Mouse (Mus musculus): ENCODE measurements around the gene Podn.
A peak's percentile ranks its signal among the peaks of the same experiment; 100 is the strongest.

Podn gene

DNA sequence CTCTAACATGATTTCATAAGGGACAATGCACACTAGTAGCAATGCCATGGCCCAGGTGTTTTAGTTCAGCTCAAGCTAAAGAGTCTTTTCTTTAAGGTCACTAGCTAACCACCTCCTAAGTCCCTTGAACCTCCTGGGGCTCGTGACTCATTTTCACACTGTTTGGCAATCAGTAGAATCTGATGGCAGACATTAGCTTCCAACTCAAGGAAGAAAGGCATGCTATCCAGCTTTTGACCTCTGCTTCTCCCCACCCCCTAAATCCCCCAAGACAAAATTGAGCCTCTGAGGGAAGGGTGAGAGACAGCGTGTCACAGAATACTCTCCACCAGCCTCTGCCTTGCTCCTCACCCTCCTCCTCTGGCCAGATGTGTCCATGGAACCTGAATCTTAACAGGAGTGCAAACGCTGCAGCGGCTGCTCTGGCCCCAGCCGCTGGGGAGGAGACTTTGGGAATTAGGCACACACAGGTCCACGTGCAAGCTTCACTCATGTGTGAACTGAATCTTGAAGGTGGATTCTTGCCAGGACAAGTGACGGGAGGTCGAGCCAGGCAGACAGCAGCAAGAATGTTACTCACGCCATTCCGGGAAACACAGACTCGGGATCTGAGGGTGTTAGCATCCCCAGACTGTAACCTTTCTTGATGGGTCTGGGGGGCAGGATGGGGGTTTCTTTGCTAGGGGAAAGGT is 97.5 kb downstream of the Podn start:
- peak; percentile 99 for DNase-seq

DNA sequence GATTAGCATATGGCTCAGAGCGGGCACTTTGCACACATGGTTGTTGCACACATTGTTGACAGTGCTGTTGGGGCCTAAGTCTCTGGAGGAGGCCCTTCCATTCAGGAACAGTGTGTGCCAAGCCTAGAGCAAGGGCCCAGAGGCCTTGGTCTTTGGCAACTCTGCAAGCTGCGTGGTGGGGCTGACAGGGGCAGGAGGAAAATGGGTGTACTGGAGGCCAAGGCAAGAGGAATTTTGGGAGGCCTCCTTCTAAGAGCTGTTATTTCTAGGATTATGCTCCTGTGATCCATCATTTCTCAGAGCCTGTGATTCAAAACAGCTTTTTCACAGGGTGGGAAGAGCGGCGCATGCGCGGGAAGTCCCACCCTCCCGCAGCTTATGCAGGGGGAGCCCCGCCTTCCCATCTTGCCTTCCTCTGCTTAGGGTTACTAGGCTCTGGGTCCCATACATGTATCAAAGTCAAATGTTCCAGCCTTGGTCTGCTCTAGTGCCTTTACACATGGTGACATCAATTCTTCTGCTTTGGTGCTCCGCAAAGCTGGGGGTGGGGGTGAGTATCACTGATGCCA is 99.7 kb downstream of the Podn start:
- no peak for DNase-seq

DNA sequence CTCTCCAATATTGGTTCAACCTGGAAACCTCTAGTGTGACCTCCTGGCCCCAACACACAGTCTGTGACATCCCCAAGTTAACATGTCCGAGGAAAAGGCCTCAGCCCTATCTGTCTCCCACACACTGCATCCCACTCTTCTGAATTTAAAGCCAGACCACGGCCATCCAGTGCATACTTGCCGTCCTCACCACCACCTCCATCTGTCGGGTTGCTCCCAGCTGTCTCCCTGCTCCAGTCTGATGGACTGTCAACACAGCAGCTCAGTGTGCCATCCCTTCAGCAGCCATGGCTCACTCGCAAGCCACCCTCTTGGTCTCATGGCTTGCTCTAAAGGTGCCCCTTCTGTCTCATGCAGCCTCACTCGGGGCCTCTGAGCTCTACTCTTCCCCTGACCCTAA is 100.5 kb downstream of the Podn start:
- no peak for DNase-seq

DNA sequence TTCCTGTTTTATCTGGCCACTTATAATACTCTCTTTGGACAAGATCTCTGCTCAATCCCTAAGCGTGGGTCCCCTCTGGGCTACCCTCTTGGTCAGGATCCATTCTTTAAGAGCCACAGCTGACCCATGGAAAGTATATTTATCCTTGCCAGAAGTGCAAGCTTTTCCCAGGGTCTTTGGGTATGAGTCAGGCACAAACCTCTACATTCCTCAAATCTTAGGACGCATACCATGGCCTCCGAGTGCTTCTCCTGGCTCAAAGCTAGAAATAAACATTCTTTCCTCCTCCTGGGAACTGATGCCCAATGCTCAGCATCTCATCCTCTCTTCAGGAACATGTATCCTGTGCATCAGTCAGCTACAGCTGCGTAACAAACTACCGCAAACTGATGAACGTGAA is 101.2 kb downstream of the Podn start:
- no peak for DNase-seq

DNA sequence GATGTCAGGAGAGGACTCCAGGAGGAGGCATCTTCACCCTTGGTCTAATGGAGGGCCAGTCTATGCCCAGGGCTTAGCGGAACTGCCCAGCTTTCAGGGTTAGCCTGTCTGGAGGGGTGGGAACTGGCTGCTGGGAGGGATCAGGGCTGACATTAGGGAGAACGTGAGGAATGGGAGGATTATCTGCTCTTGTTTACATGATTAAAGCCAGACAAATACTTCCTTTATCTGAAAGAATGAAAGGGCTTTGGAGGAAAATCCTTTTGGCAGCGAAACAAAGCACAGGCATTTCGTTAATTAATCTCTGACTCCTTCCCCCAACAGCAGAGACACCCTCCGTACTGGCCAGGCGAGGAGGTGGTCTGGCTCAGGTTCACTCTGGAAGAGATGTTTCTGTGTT is 104.4 kb downstream of the Podn start:
- no peak for DNase-seq

DNA sequence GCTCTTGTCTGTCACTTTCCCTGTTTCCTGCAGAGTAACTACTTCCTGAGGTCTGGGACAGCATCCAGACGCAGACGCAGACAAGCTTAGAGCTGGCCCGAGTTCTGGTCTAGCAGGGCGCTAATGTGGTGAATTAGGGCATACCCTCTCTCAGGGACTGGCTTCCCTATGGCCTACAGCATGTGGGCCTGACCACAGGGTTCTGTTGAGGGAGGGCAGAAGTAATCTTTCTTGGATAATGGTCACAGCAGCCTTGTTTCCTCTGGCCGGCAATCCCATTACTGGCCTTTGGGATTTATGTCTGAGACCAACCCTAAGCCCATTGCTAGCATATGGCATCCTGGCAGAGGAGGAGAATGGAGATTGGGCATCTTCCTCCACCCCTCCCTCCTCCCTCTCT is 105.4 kb downstream of the Podn start:
- no peak for DNase-seq

DNA sequence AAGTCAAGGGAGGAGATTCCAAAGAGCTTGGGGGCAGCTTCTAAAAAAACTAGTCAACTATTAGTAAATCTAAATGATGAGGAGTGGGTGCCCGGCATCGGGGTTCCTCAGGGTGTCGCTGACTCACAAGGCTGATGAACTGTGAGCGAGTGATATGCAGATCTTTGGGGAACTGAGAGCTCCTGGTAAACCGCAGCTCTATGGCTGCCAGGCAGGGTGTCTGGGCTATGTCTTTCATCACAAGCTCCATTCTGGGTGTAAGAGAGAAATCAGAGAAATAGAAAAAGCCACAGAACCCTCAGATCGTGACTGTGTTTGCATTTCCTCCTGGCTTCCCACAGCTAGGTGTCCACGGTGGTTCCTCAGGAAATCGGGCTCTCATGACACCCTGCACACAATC is 107.3 kb downstream of the Podn start:
- peak; percentile 96 for DNase-seq

DNA sequence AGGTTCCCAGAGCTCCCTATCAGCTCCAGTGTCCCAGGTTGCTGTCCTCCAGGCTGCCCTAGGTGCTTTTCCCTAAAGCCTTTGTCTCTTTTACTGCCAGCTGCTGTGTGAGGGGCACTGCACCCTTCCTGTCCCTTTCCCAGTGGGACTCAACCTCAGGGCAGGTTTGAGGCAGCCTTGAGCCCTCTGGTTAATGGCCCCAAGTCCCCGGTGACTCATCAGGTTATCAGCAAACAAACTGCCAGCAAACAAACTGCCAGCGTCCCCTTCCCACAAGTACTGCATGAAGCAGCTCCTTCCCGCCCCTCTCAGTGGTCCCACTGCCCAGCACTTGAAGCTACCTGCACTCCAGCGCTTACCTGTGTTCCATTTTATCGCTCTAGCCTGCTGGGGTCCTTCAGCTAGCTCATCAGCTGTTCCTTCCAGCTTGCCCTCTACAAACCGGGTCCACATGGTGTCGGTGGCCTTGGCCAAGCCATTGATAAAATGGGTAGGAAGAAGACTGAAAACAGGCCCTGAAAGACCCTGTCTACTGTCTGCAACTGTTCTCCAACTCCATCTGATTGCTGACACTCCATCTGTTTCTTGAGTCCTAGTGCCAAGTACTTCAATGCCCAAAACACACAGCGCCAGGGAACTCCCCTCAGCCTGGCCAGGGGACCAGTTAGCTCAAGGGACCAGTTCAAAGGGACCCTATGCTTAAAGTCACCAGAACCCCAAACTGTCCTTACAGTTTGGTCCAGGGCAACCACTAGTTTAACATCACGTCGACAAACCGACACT is 109.7 kb downstream of the Podn start:
- no peak for DNase-seq

DNA sequence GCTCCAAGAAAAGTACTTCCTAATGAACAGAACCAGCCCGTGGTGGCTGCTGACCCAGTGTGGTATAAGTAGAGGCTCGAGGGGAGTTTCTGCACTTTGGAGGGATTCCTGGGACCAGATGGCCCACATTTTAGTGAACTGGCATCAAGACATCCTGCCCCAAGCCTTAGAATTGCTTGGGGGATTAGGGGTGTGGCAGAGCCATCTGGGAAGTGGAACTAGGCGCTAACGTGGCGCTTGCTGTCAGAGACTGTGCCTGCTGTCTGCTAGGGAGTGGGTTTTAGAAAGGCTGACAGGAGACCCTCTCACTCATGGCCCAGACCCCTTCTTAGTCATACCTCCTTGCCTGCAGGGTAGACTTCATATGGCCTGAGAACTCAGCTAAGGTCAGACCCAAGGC is 110.4 kb downstream of the Podn start:
- no peak for DNase-seq

DNA sequence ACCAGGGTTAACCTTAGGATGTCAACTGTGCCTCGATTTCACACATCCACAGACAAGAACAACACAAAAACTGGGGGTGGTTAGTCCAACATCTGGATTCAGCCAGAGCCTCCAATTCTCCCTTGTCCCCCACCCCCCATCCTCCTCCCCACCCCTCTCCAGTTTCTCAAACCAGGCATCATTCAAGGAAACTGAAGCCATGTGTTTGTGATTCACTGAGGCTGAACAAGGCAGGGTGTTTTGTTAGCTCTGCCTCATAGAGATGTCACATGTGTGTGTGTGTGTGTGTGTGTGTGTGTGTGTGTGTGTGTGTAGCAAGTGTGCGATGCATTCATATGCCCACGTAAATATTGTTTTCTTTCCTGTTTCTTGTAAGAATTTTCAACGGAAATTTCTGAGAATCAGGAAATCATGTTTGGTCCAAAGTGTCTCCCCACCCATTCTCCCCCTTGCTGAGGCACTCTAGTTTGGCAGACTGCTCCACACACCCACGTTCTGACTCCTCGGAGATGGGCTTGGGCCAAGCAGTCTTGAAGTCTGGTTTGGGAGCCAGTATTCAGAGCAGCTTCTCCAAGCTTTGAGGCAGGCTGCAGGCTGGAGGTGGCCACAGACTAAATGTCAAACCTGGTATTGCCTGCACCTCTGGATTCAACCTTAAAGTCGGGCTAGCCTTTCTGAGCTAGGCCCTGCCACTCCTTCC is 111.8 kb downstream of the Podn start:
- DNase-seq: peak; percentile 98

DNA sequence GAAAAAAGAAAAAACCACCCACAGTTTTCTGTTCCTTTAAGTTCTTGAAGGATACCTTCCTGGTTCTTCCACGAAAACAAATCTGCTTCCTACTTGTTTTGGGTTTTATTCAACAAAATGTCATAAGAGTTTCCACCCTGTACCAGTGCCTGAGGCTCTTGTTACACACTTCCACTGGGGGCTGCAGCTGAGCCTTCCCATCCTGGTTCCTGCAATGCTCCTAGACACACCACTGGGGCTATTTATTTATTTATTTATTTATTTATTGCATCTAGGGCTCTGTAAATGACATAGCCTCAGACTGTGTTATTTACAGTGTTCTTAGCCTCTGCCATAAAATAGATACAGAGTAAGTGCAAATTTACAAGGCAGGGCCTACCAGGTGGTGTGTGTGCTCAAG is 112.5 kb downstream of the Podn start:
- DNase-seq: no peak

DNA sequence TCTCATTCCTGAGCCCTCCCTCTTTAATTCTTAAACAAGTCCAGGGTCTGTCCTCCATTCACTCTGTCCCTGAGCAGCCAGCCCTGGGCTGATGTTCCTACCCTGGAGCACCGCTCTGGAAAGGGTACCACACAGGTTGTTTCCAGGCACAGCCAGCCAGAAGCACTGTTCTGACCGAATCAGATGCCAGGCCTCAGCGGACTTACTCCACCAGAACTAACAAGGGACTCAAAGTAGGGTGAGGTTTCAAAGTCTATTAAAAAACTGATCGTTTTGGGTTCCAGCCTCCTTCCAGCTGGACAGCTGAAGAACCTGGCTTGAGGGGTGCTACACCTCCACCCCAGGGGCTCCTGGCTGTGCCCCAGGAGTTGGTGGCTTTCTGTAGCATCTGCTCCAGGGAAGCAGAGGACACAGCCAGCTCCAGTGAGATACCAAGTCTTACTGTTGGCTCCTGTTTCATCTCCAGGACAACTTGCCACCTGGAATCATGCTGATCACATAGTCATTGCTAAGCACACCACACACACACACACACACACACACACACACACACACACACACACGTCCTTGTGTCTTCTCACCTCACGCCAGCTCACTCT is 116.1 kb downstream of the Podn start:
- DNase-seq: no peak

DNA sequence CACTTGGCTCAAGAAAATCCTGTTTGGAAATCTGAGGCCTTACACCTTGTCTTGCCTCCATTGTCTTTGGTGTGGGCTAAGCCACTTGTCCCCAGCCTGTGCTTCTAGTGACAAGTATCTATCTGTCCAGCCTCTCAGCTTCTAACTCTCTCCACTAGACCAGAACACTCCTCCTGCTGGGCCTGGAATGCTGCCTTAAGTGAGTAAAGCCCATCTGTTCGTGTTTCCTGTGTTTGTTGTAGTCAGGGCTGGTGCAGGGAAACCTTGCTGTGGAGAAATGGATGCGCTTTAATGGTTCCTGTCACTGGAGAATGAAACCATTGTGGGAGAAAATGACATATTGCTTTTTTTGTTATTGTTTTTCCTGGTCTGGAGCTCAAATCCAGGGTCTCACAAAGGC is 116.7 kb downstream of the Podn start:
- DNase-seq: no peak

DNA sequence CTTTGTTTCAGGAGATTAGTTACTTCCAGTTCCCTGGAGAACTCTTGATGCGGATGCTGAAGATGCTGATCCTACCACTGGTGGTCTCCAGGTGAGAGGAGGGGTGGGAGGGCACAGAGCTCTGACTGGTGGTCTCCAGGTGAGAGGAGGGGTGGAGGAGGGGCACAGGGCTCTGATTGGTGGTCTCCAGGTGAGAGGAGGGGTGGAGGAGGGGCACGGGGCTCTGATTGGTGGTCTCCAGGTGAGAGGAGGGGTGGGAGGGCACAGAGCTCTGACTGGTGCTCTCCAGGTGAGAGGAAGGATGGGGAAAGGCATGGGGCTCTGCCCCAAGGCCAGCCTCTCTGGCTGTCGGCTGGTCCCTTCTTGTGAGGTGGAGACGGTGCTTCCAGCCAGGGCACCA is 118.7 kb downstream of the Podn start:
- no peak for DNase-seq

DNA sequence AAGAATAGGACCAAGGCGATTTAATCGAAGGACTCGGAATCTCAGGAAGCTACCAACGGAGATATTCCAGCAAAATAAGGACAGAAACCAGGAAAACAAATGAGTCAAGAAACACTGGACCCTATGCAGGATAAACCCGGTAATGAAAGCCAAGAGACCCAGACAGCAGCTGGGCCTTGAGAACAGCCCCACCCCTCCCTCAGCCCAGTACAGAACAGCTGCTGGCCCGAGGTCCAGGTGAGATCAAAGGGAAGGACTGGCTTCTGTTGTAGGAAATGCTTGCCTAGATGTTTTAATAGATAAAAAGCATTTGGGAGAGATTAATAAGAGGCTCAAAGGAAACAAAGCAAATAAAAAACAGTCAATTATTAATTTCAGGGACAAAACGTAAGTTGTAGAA is 121.2 kb downstream of the Podn start:
- no peak for DNase-seq

DNA sequence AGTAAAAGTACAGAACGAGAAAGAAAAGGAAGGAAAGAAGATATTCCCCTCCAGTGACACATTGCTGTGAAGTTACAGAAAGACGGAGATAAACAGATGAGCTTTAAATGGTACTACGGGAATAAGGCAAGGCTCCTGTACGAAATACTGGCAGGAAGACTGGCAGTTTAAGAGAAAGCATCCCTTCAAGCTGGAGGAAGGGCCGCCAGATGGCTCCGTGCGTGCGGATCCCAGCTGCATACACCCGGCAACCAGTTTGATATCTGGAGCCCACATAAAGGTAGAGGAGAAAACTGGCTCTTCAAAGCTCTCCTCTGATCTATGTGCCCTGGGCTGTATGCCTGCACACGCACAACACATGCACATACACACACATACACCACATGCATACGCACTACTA is 121.7 kb downstream of the Podn start:
- no peak for DNase-seq

DNA sequence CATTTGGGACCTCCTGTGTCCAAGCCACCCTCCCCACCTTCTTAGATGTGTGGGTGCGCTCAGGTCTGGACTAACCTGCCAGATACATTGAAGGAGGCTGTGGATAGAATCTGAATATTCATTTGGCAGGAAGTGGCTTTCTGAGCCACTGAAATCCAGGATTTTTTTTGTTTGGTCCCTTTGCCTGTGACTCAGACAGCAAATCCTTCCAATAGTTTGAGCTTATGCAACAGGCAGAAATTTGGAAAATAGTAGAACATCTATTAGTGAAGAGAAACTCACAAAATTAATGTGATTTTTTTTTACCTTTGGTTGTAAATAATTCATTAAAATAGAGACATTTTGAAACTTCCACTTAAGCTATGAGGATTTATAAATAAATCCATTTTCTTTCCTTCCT is 125.1 kb downstream of the Podn start:
- DNase-seq: no peak

DNA sequence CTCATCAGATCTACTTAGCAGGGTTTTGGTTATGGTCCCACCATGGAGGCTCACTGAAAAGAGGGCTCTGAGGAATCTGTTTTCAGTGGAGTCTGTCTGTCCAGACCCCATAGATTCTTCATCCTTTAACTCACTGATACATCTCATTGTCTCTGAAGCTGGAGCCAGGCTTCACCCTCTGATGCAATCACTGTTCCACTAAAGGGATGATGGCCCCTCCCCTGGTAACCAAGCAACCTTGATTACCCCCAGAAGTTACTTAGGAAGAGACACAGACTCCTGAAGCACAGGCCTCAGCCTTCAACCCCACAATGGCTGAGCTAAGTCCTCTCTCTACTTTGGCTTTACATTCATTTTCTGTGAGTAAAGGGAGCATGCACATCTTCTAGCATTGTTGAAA is 126.5 kb downstream of the Podn start:
- DNase-seq: no peak

DNA sequence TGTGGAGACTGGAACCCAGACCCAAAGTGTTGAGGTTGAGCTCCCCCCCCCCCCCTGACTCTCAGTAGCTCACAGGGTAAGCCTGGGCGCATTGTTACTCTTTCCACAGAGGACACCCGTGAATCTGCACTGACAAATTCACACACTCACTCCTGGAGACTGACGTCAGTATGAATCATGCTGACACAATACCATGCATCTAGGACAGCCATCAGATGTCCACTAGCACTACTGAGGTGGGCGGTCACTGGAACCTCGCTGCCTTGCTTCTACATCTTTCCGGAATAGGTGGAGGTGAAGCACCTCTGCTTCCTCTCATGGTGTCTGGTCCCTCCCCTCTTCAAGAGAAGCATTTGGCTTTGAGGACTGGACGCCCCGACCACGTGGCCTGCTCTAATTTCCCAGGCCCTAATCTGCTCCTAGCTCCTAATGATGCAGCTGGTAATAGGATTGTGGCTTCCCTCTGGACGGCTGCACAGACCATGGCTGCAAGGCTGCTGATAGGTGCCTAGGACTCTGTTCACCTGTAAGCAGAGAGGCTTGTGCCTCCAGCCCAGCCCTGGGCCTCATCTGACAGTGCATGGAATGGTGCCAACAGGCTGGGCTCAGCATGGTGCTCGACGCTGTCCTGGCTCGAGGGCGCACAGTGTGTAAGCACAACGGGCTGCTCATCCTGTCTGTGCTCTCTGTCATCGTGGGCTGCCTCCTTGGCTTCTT is 128.1 kb downstream of the Podn start, which contains the start of gene Slc1a7:
Gene Slc1a7, plus strand, starts transcription at position 367 of the 717 bp plus-strand sequence.
- peak; percentile 89 for DNase-seq

DNA sequence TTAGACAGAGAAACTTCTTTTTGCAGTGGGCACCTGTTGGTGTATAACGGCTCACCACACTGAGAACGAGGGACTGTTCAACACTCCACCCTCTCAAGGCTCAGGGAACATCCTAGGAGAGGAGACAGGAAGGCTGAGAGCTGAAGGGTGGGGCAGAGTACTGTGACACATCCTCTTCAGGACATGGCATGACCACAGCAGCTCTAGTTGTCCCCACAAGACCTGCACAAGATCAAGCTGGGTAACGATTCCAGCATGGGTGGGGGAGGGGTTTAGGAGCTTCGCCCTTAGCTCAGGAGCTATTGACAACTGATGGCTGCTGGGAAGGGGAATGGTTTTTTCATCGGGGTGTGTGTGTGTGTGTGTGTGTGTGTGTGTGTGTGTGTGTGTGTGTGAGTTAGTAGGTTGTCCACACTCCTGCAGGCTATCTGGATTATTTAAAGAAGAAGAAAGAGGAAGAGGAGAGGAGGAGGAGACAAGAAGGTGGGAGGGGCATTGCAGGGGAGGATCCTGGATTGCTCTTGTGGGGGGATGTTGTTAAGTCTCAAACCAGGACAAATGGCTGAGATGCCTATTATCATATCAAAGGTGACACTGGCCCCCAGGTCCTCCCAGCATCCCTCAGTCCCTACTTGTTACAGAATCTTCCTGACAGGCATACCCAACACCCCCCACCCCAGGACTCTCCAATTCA is 129.7 kb downstream of the Podn start:
- peak; percentile 95 for DNase-seq

All from heart, adult 11 months (tissue).